ENCODE assay signal across 8 mouse cellular contexts in the genomic region with DNA sequence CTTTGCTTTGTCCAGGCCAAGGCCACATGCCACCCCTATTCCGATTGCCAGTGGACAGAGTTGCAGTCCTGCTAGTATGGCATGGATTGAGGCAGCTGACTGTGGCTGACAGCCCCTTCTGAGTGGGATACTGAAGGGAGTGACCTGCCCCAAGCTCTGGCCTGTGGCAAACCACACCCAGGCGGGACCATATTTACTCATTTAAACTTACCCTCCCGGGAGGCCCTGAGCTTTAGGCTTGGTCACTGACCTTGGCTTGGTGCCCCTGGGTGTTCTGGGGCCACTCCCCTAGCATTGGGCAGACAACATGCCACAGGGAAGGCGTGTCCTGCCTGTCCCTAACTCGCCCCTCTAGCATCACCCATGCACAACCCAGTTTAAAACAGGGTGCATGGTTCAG. TPM values are rescaled to one million over a fixed set of nuclear protein-coding genes. Genes with fewer than 3 reads are reported as not detected.
DNase-seq lines count a peak whose midpoint lies in the region; ATAC-seq lines count a peak whose summit lies in the region.

No protein-coding gene starts in this region.

- peak overlapping the region; percentile 70; the same call in 1 of the 2 replicates for H3K4me2 ChIP-seq in neural tube, embryonic 14.5 days (ENCODE audit: low read depth, low read length)

- no peak overlapping the region for H3K9ac ChIP-seq in neural tube, embryonic 14.5 days (replicated peaks; ENCODE audit: low read depth, low read length)

- peak; percentile 68 to 75 for DNase-seq in heart, adult 18-20 months
- no peak for DNase-seq in heart, adult 8-10 months (ENCODE audit: low spot score)
- peak; percentile 67 for DNase-seq in adipocyte (ENCODE audit: low spot score)
- peak; percentile 61 for DNase-seq in gastrocnemius, postnatal 25 days
- peak; percentile 48 for DNase-seq in liver
- DNase-seq in left cerebral cortex, adult 11 months (ENCODE audit: low spot score): no peak

- ATAC-seq in neural tube, embryonic 14.5 days (ENCODE audit: low read depth): no peak
- ATAC-seq in activated CD4-positive, CD25-positive, alpha-beta regulatory T cell, adult 4 months: no peak

- no peak overlapping the region for H3K4me3 ChIP-seq in neural tube, embryonic 14.5 days (ENCODE audit: low read depth, low read length)

- no peaks in the 10 kb centered on the region; the same call in none of the 2 replicates for H3K27me3 ChIP-seq in neural tube, embryonic 14.5 days (ENCODE audit: control insufficient read depth, insufficient read depth, low read length)

- no peak overlapping the region for H3K27ac ChIP-seq in neural tube, embryonic 14.5 days (ENCODE audit: low read depth, low read length)

- H3K36me3 ChIP-seq in neural tube, embryonic 14.5 days (ENCODE audit: control insufficient read depth, insufficient read depth, low read length): no peaks in the 10 kb centered on the region

- H3K9me3 ChIP-seq in neural tube, embryonic 14.5 days (ENCODE audit: control insufficient read depth, low read length): no peaks in the 10 kb centered on the region

- 78% methylated on average over 5 of the region's 5 CpGs for WGBS in neural tube, embryonic 14.5 days

- H3K4me1 ChIP-seq in neural tube, embryonic 14.5 days (ENCODE audit: control insufficient read depth, insufficient read depth, low read length): peaks cover 59% of the 10 kb centered on the region

RNA-seq across cellular contexts. Expression of a gene that starts 3.8 kb away (rescaled TPM):
- total RNA-seq in heart, adult 18-20 months (2021): 100 to 1,000 TPM; 120 TPM
- total RNA-seq in heart, adult 8-10 months (2022): 100 to 1,000 TPM; 125 to 139 (median 131) TPM
- total RNA-seq in gastrocnemius, postnatal 25 days (2021): 100 to 1,000 TPM; 156 to 164 TPM
- 19.6 and 20.4 TPM in 2 replicates for polyA plus RNA-seq in neural tube, embryonic 14.5 days (2014; fragmentation: Nextera tagmentation; extraction: Ambion mirVana)
- 10 to 100 TPM; 24.3 to 24.5 TPM for polyA plus RNA-seq in activated CD4-positive, CD25-positive, alpha-beta regulatory T cell, adult 4 months (2017; shearing (Covaris generic))

Comparison
In these comparisons a context has a peak if more than half of its experiments do, and no peak if none do; other contexts are left out.
1. DNase-seq: peak in heart, adult 18-20 months (2 of 2), adipocyte (single experiment), gastrocnemius, postnatal 25 days (single experiment) and liver (single experiment); none in heart, adult 8-10 months (single experiment) and left cerebral cortex, adult 11 months (single experiment).